Mouse (Mus musculus): ENCODE results near the gene B230307C23Rik.
"Not testable (repeated sequence)": the region's sequence is repeated elsewhere in the genome, so short reads cannot be mapped to it uniquely, and the experiment has no call there.

DNA sequence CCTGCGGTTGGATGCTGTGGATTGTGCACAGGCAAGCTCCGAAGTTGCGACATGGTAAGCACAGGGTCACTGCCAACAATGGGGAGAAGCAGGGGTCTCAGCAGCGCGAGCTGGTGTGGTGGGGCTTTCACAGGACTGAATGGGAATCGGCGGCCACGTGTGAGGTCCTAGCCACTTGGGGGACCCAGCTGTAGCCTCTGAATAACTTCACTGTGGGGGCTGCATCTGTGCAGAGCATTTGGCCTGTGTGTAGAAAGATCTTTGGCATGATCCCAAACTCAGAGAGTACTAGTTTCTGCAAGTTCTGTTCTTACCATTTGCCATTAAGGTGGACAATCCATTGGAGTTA lies 242 bp downstream of the B230307C23Rik start:
- TF ChIP-seq CTCF (conservative IDR thresholded peaks at IDR 0.05 in 1 of 2, IDR thresholded peaks at IDR 0.05 in 1 of 2; ENCODE audit: low read depth in 2 of 2, low read length in 2 of 2); POLR2A (IDR thresholded peaks at IDR 0.05; ENCODE audit: low read depth, low read length); MAFK (IDR thresholded peaks at IDR 0.05; ENCODE audit: insufficient replicate concordance, low read length); USF1 (IDR thresholded peaks at IDR 0.05; ENCODE audit: low read depth, low read length); ZKSCAN1 (IDR thresholded peaks at IDR 0.05; ENCODE audit: borderline replicate concordance, low read depth, low read length); MAZ (IDR thresholded peaks at IDR 0.05; ENCODE audit: low read depth, low read length); JUND (conservative IDR thresholded peaks at IDR 0.05; ENCODE audit: low read depth, low read length); POLR2AphosphoS2 (IDR thresholded peaks at IDR 0.05; ENCODE audit: low read depth, low read length): not testable (repeated sequence)
